Mouse (Mus musculus) monocyte, adult 5-6 weeks (primary cell): ENCODE results near the gene Lrrtm4. TPM values are rescaled to one million over a fixed set of nuclear protein-coding genes. Genes with fewer than 3 reads are reported as not detected.

Experiments used
- ATAC-seq: fragments of 153-309, 156-312 bp; replicated peaks from 2 replicates; pipeline ENCODE4 v1.8.0; 2017; ENCODE audit warnings: mild to moderate bottlenecking; ENCODE audit not compliant: low TSS enrichment, insufficient number of reproducible peaks, severe bottlenecking, poor library complexity, low FRiP score
- total RNA-seq: library from RNA; stranded (forward); fragments of 200-1000, 200-491, 200-594 nt; gene quantifications from 3 replicates; pipeline ENCODE4 v1.2.3, GENCODE M21; 2017

The Lrrtm4 gene
- total RNA-seq, result not detected in 3 replicates

DNA sequence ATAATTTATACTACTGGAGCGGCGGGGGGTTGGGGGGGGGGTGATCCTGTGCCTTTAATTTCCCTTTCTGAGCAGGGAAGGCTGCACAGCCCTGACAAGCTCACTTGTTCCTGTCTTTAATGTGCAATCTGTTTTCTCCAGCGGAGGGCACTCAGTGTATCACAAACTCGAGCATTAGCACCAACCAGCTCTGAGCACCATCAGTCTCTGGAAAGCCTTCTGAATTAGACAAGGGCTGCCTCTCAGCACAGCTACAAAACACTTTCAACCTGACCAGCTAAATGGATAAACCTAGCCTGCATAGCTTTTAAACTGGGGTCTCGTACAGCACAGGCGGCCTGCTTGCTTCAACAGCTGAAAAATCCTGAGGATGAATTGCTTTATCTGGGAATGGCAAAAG lies at the start of gene Lrrtm4:
Gene Lrrtm4, plus strand, starts transcription at position 113 of the 400 bp plus-strand sequence.
- ATAC-seq, result no peak

DNA sequence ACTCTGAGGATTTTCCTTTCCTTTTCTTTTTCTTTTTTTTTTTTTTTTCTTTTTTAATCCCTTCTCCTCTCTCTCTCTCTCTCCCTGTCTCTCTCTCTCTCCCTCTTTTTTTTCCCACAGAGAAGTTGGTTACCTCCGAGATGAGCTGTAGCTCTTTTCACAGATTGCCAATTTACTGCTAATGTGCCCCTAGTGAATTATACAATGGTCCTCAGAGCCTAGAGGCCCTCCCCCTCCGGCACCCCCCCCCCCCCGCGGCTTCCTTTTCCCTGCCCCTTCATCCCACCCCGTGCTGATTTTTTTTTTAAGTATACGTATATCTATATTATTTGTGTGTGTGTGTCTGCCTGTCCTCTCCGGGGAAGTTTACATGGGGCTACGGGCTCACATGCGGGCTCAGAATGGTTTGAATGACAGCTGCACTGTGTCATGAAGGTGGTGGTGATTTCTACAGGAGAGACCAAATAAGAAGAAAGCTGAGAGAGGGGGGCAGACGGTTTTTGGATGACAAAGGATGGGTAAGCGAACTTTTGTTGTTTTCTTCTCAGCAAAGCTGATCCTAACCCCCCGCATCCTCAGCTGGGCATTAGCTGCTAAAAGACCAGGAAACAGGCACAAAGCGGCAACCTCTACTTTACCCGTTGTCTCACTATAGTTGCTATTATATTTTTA lies 648 bp downstream of the Lrrtm4 start:
- no peak for ATAC-seq

DNA sequence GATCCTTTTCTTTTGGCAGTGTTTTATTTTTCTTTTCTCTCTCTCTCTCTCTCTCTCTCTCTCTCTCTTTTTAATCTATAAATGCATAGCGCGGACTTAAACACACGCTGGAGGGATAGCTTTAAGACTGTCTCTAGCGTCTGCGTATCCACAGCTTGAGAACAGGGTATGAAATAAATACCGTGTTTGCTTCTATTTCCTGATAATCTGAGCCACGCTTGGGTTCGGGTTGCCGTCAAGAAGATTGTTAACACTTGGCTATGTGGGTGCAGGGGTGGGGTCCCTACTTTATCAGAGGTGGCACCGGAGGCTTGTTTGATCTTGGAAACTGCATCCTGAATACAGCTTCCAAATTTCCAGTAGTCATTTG lies 1.2 kb downstream of the Lrrtm4 start:
- no peak for ATAC-seq

DNA sequence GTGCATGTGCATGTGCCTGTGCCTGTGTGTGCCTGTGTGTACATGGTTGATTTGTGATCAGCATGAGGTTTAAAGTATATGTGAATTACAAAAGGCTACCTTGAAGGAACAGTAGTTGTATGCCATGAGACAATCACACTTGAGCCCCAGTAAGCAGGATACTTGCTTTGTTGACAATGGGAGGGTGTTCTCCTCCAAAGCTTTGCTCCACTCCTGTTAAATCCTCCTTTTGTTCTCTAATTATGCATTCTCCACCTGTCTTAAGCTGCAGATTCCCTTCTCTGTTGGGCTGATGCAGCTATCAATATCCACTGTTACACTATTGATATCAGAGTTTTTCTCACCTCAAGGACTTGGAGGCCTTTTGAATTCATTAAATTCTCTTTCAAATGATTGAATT lies 38.2 kb downstream of the Lrrtm4 start:
- ATAC-seq, result no peak

DNA sequence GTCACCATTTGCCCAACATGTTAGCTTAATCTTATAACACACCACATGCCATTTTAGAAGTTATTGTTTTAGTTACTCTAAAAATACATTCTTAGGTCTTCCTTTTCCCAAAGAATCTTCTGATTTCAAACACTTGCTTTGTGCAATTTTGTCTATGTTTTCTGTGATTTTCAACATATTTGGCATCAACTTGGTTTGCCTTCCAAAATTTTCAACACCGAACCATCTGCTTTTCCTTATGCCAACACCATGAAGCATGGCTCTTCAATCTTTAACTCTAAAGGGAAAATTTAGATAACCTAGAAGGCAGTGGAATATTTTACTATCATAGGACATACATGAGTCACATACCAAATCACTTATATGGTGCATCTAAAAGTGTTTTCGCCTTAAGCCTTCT lies 59.3 kb downstream of the Lrrtm4 start:
- ATAC-seq, result no peak

DNA sequence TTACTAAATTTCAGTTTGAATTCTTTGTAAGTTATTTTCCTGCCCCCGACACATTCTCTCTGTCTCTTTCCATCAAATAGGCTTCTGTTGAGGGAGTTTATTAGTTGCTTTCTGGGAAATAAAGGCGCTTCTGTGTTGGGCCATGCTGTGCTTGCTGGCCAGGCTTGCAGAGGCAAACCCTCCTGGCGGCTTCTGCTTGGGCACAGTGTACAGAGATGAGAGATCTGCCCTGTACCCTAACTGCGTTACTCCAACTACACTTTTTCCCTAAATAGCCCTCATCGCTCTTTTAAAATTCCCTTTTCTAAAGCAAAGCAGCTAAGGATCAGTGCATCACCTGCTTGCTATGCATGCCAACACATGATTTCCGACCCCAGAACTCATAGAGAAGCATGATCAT lies 60.6 kb downstream of the Lrrtm4 start:
- no peak for ATAC-seq

DNA sequence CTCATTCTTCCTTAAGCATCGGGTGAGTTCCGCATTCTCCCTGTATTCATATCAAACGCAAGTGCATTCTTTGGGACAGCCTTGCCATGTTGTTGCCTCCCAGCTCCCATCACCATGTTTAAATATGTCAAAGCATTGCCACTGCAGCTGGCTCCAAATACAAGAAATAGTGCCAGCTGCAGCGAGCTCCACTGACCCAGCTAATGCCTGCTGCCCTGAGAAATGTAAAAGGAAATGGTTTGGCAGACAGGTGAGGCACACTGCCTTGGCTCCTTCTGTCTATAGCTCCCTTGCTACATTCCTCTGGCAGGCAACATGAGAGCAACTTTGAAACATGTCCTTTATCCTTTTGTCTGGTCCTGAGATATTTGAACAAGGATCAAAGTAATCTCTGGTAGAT lies 76.2 kb downstream of the Lrrtm4 start:
- no peak for ATAC-seq

DNA sequence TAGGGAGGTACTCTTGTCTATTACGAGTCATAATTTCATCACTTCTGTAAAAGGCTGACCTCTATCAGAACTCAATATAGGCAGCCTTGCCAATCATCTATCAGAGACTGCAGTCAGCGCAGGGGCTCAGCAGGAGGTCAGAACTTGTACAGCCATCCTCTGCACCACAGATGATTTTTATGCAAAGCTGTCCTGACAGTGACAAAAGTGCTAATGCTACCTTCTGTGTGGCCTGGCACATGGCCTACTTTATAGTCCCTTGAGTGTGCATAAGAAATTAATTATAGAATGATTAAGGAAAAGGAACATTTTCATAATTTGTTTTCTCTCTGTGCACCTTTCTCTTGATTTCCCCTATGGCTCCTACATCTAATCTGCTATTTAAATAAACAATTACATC lies 86.7 kb downstream of the Lrrtm4 start:
- ATAC-seq, result no peak

DNA sequence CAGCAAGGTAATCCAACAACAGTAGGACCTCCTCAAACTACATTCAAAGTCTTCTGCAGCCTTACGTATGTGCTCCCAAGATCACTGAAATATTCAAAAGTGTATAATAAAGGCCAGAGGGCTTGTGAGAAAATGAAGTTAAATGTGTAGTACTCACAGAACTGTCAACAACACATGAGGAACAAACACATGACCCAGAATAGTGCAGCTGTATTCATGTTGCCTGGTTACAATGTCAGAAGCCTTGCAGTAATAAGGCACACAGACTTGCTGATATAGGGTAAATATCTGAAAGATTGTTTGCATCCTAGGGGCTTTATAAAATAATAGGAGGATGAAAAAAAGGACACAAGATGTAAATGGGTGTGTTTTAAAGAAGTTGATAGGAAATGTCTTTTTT lies 87.2 kb downstream of the Lrrtm4 start:
- no peak for ATAC-seq

DNA sequence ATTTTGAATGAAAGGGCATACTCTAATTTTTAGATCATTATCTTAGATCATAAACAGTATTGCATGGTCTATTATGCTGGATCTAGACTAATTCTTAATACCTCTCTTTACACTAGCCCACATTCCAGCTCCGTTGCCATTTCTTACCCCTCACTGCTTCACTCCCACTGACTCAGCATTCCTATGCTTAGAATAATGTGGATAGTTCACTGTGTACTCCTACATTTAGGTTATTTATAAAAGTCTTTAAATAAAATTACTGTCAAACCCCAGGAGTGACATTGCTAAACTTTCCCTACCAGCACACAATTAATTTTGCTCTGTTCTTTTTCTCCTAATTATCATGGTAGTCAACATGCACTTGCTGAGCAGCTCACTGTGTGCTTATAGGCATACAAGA lies 107.7 kb downstream of the Lrrtm4 start:
- no peak for ATAC-seq

DNA sequence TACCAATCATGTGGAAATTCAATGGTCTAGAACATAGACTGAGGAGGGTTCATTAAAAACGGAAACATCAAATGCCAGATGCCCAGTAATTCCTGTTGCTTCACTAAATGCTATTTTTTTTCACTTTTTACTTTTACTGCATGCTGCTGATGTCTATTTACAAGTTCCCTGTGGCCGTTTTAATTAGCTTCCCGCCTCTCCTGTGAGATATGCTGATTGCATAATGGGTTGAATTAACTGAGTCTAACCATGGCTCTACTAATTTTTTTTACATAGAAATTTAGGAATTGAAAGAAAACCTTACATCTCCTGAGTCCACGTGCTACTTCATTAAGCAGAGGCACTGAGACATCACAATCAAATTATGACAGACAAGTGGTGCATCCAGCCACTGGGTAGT lies 143.9 kb downstream of the Lrrtm4 start:
- no peak for ATAC-seq

DNA sequence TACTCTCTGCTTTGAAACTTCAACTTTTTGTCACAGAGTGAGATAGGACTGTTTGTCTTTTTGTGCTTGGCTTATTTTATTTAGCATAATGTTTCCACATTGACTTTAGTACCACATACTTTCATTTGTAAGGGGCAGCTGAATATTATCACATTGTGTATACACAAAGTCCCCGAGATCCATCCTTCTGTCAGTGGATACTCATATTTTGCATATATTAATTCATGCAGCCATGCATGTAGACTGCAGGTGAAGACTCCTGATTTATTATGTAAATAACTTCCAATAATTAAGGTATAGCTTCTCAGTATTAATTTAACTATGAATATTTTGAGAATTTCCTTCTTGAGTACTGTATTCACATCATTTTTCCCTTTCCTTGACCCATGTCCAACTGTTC lies 163.2 kb downstream of the Lrrtm4 start:
- no peak for ATAC-seq

DNA sequence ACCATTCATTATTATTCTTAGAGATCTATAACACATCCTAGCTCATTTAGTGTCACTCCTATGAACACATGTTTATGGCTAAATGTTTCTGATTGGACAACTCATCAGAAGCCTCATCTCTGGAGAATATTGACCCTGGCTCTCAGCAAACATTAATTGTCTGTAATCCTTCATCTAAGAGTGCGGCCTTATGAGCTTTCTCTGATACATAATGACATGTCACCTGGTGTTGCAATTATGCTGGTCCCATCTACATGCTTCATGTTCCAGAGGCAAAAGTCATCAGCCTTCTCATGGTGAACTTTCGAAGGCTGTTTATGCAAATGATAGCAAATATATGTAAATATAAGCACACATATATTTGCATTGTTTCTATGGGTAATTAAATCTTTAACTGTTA lies 163.7 kb downstream of the Lrrtm4 start:
- ATAC-seq, result no peak

DNA sequence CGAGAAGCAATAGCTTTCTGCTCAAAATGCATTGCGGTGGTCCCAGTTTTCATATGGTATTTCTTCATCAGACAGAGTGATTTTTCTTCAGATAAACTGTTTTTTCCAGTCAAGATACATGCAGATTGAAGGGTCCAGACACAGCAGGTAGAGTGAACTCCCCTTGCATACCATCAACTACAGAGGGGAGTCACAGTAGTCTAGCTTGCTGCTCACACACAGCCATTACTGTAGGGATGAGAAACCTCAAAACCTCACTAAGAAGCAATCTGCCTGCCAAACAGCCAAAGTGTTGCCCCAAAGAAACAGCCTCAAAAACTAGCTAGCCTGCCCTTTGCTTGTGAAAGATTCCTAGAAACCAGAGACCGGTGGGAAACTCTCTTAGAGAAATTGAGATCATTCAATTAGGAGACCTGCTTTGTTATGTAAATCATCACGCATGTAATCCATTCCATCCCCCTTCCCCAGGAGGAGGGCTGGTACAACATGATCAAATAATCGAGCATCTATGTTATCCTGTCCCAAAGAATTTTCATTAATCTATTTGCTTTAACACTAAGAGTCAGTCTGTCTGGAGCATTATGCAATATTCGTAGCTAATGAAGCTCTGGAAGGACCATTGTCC lies 166.9 kb downstream of the Lrrtm4 start:
- ATAC-seq, result no peak

DNA sequence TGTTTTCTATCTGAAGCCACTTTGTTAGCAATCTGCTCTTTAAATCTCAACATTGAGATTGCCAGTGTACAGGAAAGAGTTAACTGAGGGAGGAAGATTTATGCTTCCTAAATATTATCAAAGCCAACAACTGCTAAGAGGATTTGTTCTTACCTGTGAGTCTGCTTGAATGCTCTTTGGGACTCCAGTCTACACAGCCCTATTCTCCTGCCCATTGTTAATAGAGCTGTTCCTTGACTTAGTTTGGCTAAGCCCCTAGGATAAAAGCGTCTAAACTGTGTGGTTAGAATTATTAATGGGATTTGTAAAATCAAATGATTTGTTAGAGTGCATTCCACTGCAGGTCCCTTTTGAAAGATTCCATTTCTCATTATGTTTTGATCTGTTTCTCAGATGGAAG lies 168.1 kb downstream of the Lrrtm4 start:
- ATAC-seq, result no peak

DNA sequence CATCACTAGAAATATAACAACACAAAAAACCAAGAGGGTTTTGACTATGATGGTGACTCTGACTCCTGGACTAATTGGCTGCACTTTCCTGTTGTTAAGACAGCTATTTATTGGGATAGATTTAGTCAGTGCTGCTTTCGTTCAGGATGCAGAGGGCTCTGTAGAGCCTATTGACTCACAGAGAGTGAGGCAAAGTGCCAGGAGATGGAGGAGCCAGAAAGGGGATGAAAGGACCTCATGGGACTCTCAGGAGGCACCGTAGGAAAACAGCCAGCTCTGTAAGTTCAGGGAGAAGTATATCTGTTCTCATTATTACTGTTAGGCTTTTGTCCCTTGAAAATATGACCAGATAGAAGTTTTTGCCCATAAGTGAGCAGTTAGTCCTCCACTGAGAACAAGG lies 190.8 kb downstream of the Lrrtm4 start:
- ATAC-seq, result no peak

DNA sequence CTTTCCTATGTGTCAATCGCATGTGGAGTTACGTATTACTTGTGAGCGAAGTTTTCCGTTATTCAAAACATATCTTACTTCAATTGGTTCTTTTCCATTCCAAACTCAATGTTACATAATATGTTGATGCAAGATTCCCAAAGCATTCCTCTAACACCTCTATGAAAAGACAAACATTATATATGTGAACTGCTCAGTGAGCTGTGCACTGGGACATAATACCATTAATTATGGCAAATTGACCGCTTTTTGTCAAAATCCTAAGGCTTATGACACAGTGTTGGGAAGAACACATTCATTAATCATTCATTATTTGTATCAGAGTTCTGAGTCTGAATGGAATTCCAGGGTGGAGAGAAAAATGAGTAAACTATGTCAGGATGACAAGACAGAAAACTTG lies 191.6 kb downstream of the Lrrtm4 start:
- ATAC-seq, result no peak

DNA sequence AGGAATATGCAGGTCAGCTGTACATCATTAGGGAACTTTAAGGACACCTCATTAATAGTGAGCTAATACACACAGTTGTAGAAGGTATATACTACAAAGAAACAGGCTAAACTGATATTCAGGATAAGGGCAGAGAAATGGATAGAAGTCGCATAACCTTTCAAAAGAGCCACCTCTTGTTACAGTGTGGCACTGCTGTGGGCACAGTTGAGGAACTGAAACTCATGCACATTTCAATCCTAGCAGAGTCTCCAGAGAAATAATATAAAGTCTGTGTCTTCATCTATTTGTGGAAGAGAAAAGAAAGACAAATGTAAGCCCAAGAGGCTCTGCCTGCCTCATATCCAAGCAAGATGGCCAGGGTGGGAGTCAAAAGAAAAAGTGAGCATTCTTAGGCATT lies 242.9 kb downstream of the Lrrtm4 start:
- ATAC-seq, result no peak

DNA sequence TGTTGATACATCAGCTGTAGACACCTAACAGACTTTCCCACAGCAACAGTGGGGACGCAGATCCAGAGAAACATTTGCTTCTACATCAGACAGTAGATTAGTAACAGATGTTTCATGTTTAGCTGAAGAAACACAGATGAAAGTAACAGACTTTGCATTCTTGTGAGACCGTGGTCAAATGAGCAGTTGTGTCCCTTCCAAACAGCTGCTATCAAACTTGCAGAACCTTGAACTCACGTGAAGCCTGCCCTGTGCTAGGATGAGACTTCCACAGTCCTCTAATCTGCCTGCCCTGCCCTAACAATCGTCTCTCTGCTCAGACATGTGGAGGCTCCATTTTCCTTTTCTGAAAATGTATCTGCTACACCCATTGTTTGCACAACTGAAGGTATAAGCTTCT lies 245.3 kb downstream of the Lrrtm4 start:
- no peak for ATAC-seq

DNA sequence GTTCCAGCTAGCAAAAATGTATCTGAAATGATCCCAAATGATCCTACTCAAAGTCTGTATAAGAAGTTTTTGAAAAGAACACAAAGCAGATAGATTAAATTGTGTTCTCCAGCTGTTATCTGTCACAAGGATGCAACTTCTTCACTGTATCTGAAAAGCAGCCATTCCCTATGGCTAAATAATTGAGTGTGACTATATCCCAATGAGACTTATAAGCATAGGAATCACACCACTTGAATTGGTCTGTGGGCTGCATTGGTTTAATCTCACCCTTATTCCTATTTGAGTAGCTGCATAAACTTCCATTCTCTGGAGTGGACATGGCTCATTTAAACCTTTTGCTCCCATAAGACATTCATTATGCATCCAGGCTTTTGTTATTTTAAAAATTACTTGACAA lies 245.9 kb downstream of the Lrrtm4 start:
- ATAC-seq, result no peak

DNA sequence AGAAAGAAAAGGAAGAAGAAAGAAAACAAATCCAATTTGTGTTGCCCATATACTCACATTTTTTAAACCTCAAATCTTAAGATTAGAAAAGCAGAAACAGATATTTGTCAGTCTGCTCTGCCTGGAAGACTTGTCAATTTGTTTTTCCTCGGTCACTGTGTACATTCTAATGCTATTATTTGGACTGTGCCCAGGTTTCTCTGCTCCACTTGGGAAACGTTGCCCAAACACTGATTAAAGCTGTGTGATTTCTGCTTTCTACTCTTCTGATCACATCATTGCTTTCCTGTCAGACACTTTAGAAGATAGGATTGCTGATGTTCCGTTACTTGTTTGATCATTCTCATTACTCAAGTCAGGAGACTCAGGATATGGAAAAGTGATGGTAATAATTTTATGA lies 247.1 kb downstream of the Lrrtm4 start:
- ATAC-seq, result no peak
